ENCODE assay signal across 8 mouse cellular contexts in the genomic region with DNA sequence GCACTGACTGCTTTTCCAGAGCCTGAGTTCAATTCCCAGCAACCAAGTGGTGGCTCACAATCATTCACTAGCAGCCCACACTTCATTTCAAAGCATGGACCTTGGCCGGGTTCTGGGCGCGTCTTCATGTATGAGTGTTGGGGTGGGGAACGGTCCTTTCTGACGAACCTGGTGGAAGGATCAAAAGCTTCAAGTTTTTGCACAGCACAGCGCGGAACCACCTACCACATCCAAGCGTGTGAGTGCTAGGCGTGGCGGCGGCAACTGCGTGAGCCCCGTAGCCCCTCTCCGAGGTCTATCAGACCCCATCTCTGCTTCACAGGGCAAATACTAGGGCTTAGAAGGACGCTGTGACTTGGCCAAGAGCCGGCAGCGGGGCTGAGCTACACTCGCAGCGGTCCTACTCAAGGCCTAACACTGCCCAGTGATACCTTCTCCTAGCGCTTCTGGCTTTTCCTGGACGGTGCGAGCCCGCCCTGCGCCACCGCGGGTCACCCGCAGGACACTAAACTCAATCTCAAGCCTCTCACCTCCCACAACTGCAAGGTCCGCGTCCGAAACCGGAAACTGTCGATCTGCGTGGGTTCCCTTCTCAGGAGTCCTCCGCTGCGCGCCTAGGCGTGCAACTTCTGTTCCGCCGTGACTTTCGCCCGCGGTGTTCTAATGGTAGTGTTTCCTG. TPM values are rescaled to one million over a fixed set of nuclear protein-coding genes. Genes with fewer than 3 reads are reported as not detected.
A peak's percentile ranks its signal among the peaks of the same experiment; 100 is the strongest.
DNase-seq lines count a peak whose midpoint lies in the region; ATAC-seq and TF ChIP-seq lines count a peak whose summit lies in the region.

No protein-coding gene starts in this region.

- no peaks in the 10 kb centered on the region for H3K4me1 ChIP-seq in ES-Bruce4 (ENCODE audit: control insufficient read depth, insufficient read depth, low read length)
- H3K4me1 ChIP-seq in forebrain, embryonic 12.5 days, result peaks cover 9% of the 10 kb centered on the region
- H3K4me1 ChIP-seq in heart, postnatal 0 days (ENCODE audit: control insufficient read depth, insufficient read depth), result peaks cover 14% of the 10 kb centered on the region
- H3K4me1 ChIP-seq in liver, embryonic 15.5 days (replicated peaks), result peaks cover 23% of the 10 kb centered on the region
- H3K4me1 ChIP-seq in neural tube, embryonic 11.5 days (ENCODE audit: control insufficient read depth, insufficient read depth, low read length), result no peaks in the 10 kb centered on the region
- H3K4me1 ChIP-seq in stomach, embryonic 16.5 days (ENCODE audit: control insufficient read depth, insufficient read depth, low read length), result peaks cover 4% of the 10 kb centered on the region; the same call in 1 of the 2 replicates

- under 1% methylated on average over 42 of the region's 42 CpGs for WGBS in forebrain, embryonic 12.5 days
- WGBS in heart, postnatal 0 days, result under 1% methylated on average over 42 of the region's 42 CpGs
- under 1% methylated on average over 42 of the region's 42 CpGs for WGBS in liver, embryonic 15.5 days (ENCODE audit: insufficient replicate concordance)
- under 1% methylated on average over 42 of the region's 42 CpGs for WGBS in neural tube, embryonic 11.5 days
- WGBS in stomach, embryonic 16.5 days, result under 1% methylated on average over 42 of the region's 42 CpGs

- H3K27me3 ChIP-seq in ES-Bruce4 (ENCODE audit: control insufficient read depth, insufficient read depth, low read length, poor library complexity, severe bottlenecking), result no peaks in the 10 kb centered on the region
- H3K27me3 ChIP-seq in forebrain, embryonic 12.5 days, result no peaks in the 10 kb centered on the region
- no peaks in the 10 kb centered on the region for H3K27me3 ChIP-seq in heart, postnatal 0 days (ENCODE audit: control insufficient read depth, insufficient read depth, low read length)
- no peaks in the 10 kb centered on the region for H3K27me3 ChIP-seq in liver, embryonic 15.5 days
- no peaks in the 10 kb centered on the region for H3K27me3 ChIP-seq in neural tube, embryonic 11.5 days (ENCODE audit: control insufficient read depth, insufficient read depth, low read length)
- no peaks in the 10 kb centered on the region for H3K27me3 ChIP-seq in stomach, embryonic 16.5 days (ENCODE audit: control insufficient read depth, insufficient read depth, low read length)

- H3K4me3 ChIP-seq in ES-Bruce4 (ENCODE audit: low read depth, low read length), result peak overlapping the region; percentile 78
- peak overlapping the region; percentile 73 for H3K4me3 ChIP-seq in forebrain, embryonic 12.5 days (replicated peaks)
- peak overlapping the region; percentile 83 for H3K4me3 ChIP-seq in heart, postnatal 0 days (ENCODE audit: low read depth, low read length)
- H3K4me3 ChIP-seq in liver, embryonic 15.5 days (replicated peaks), result peak overlapping the region; percentile 80
- peak overlapping the region; percentile 77 for H3K4me3 ChIP-seq in neural tube, embryonic 11.5 days (ENCODE audit: low read depth, low read length)
- peak overlapping the region; percentile 71 for H3K4me3 ChIP-seq in stomach, embryonic 16.5 days (replicated peaks; ENCODE audit: low read length)

- no peak overlapping the region for H3K27ac ChIP-seq in ES-Bruce4 (ENCODE audit: insufficient read depth, low read length)
- peak overlapping the region; percentile 76 for H3K27ac ChIP-seq in forebrain, embryonic 12.5 days
- peak overlapping the region; percentile 97 for H3K27ac ChIP-seq in heart, postnatal 0 days (ENCODE audit: low read depth)
- peak overlapping the region; percentile 87 for H3K27ac ChIP-seq in liver, embryonic 15.5 days (replicated peaks)
- peak overlapping the region; percentile 58 for H3K27ac ChIP-seq in neural tube, embryonic 11.5 days (ENCODE audit: low read depth, low read length)
- peak overlapping the region; percentile 85 for H3K27ac ChIP-seq in stomach, embryonic 16.5 days (ENCODE audit: low read length)

- H3K9ac ChIP-seq in ES-Bruce4 (ENCODE audit: low read depth, poor library complexity, severe bottlenecking), result peak overlapping the region; percentile 80
- peak overlapping the region; percentile 86 for H3K9ac ChIP-seq in forebrain, embryonic 12.5 days
- peak overlapping the region; percentile 94 for H3K9ac ChIP-seq in heart, postnatal 0 days (replicated peaks; ENCODE audit: low read depth, low read length)
- H3K9ac ChIP-seq in liver, embryonic 15.5 days, result peak overlapping the region; percentile 91
- H3K9ac ChIP-seq in neural tube, embryonic 11.5 days (ENCODE audit: low read length), result peak overlapping the region; percentile 95
- H3K9ac ChIP-seq in stomach, embryonic 16.5 days (ENCODE audit: low read length), result peak overlapping the region; percentile 86

- peak; percentile 86 for ATAC-seq in forebrain, embryonic 12.5 days (ENCODE audit: low FRiP score)
- peak; percentile 83 for ATAC-seq in heart, postnatal 0 days (ENCODE audit: insufficient read depth, low read depth)
- ATAC-seq in liver, embryonic 15.5 days (ENCODE audit: insufficient read depth), result peak; percentile 82
- ATAC-seq in neural tube, embryonic 11.5 days (ENCODE audit: insufficient read depth, low FRiP score, low TSS enrichment), result peak; percentile 83
- ATAC-seq in stomach, embryonic 16.5 days (ENCODE audit: insufficient read depth, low FRiP score), result peak; percentile 87

- TF ChIP-seq POLR2A in ES-Bruce4 (IDR thresholded peaks at IDR 0.05; ENCODE audit: insufficient read depth, low read length), result peak; percentile 94

- H3K36me3 ChIP-seq in ES-Bruce4 (ENCODE audit: control insufficient read depth, insufficient read depth, low read length, poor library complexity, severe bottlenecking), result peaks cover 3% of the 10 kb centered on the region; the same call in 1 of the 2 replicates
- H3K36me3 ChIP-seq in forebrain, embryonic 12.5 days (replicated peaks), result 0 out of 2 replicates have a peak, but pooled peaks cover 6% of the 10 kb centered on the region
- H3K36me3 ChIP-seq in heart, postnatal 0 days (replicated peaks; ENCODE audit: control insufficient read depth, insufficient read depth, low read length), result peaks cover 42% of the 10 kb centered on the region
- H3K36me3 ChIP-seq in liver, embryonic 15.5 days (replicated peaks), result peaks cover 13% of the 10 kb centered on the region; the same call in 1 of the 2 replicates
- no peaks in the 10 kb centered on the region for H3K36me3 ChIP-seq in neural tube, embryonic 11.5 days (ENCODE audit: control insufficient read depth, insufficient read depth, low read length)
- H3K36me3 ChIP-seq in stomach, embryonic 16.5 days (ENCODE audit: control insufficient read depth, insufficient read depth, low read length), result no peaks in the 10 kb centered on the region

- no peak for TF ChIP-seq CTCF in ES-Bruce4 (IDR thresholded peaks at IDR 0.05; ENCODE audit: low read depth, low read length)
- no peak; the same call in 1 of the 2 replicates for TF ChIP-seq CTCF in heart, postnatal 0 days (IDR thresholded peaks at IDR 0.05; ENCODE audit: low read depth)

- no peaks in the 10 kb centered on the region for H3K9me3 ChIP-seq in ES-Bruce4 (replicated peaks; ENCODE audit: control insufficient read depth, insufficient read depth, low read length, poor library complexity, severe bottlenecking)
- H3K9me3 ChIP-seq in forebrain, embryonic 12.5 days, result no peaks in the 10 kb centered on the region
- H3K9me3 ChIP-seq in heart, postnatal 0 days (replicated peaks; ENCODE audit: control insufficient read depth, low read length), result no peaks in the 10 kb centered on the region
- no peaks in the 10 kb centered on the region for H3K9me3 ChIP-seq in liver, embryonic 15.5 days (replicated peaks)
- H3K9me3 ChIP-seq in neural tube, embryonic 11.5 days (ENCODE audit: control insufficient read depth, low read length), result no peaks in the 10 kb centered on the region
- H3K9me3 ChIP-seq in stomach, embryonic 16.5 days (replicated peaks; ENCODE audit: control insufficient read depth, low read length), result no peaks in the 10 kb centered on the region

- peak overlapping the region; percentile 81 for H3K4me2 ChIP-seq in forebrain, embryonic 12.5 days
- H3K4me2 ChIP-seq in heart, postnatal 0 days (ENCODE audit: low read depth, low read length), result peak overlapping the region; percentile 82
- H3K4me2 ChIP-seq in liver, embryonic 15.5 days, result peak overlapping the region; percentile 81
- peak overlapping the region; percentile 78 for H3K4me2 ChIP-seq in neural tube, embryonic 11.5 days (ENCODE audit: low read depth)
- H3K4me2 ChIP-seq in stomach, embryonic 16.5 days (ENCODE audit: low read depth, low read length), result peak overlapping the region; percentile 83

- no peak for TF ChIP-seq EP300 in ES-Bruce4 (IDR thresholded peaks at IDR 0.05; ENCODE audit: insufficient read depth, low read depth, low read length)
- TF ChIP-seq EP300 in heart, postnatal 0 days (IDR thresholded peaks at IDR 0.05; ENCODE audit: low read depth), result no peak

- peak; percentile 87 for DNase-seq in c-Kit-positive CD71-positive TER-119-positive erythroid progenitor cells, embryonic 14.5 days (ENCODE audit: low spot score)
- peak; percentile 89 for DNase-seq in heart, postnatal 0 days (ENCODE audit: low spot score)
- DNase-seq in kidney, postnatal 36 days, result peak; percentile 88 to 93
- DNase-seq in neural tube, embryonic 11.5 days (ENCODE audit: low spot score), result peak; percentile 90

RNA-seq across cellular contexts. Expression of a gene that starts 0.5 kb away (rescaled TPM):
- 23.8 and 27.1 TPM in 2 replicates for polyA plus RNA-seq in ES-Bruce4 (2011; ENCODE audit: insufficient read depth, insufficient read length, low read depth, missing spikeins)
- polyA plus RNA-seq in forebrain, embryonic 12.5 days (2016; fragmentation: Nextera tagmentation; extraction: Ambion mirVana), result 12.8 and 15.2 TPM in 2 replicates
- total RNA-seq in heart, postnatal 0 days (2014; rRNA removed; ENCODE audit: low replicate concordance), result 12.9 and 32.7 TPM in 2 replicates
- 20.5 and 24.9 TPM in 2 replicates for polyA plus RNA-seq in heart, postnatal 0 days (2015; fragmentation: Nextera tagmentation; extraction: Ambion mirVana)
- 12.6 and 12.8 TPM in 2 replicates for polyA plus RNA-seq in liver, embryonic 15.5 days (2015; fragmentation: Nextera tagmentation; extraction: Ambion mirVana)
- 15.8 and 16.0 TPM in 2 replicates for polyA plus RNA-seq in neural tube, embryonic 11.5 days (2014; fragmentation: Nextera tagmentation; extraction: Ambion mirVana)
- 14.9 and 18.5 TPM in 2 replicates for polyA plus RNA-seq in stomach, embryonic 16.5 days (2015; fragmentation: Nextera tagmentation; extraction: Ambion mirVana)

RNA-seq across cellular contexts. Expression of a gene that starts 35.6 kb away (rescaled TPM):
- 11.7 and 13.5 TPM in 2 replicates for polyA plus RNA-seq in ES-Bruce4 (2011; ENCODE audit: insufficient read depth, insufficient read length, low read depth, missing spikeins)
- 3.9 and 4.2 TPM in 2 replicates for polyA plus RNA-seq in forebrain, embryonic 12.5 days (2016; fragmentation: Nextera tagmentation; extraction: Ambion mirVana)
- 139 and 158 TPM in 2 replicates for total RNA-seq in heart, postnatal 0 days (2014; rRNA removed; ENCODE audit: low replicate concordance)
- 66.9 and 67.8 TPM in 2 replicates for polyA plus RNA-seq in heart, postnatal 0 days (2015; fragmentation: Nextera tagmentation; extraction: Ambion mirVana)
- polyA plus RNA-seq in liver, embryonic 15.5 days (2015; fragmentation: Nextera tagmentation; extraction: Ambion mirVana), result 2.9 and 3.4 TPM in 2 replicates
- 2.8 TPM in 2 replicates for polyA plus RNA-seq in neural tube, embryonic 11.5 days (2014; fragmentation: Nextera tagmentation; extraction: Ambion mirVana)
- 4.2 and 7.9 TPM in 2 replicates for polyA plus RNA-seq in stomach, embryonic 16.5 days (2015; fragmentation: Nextera tagmentation; extraction: Ambion mirVana)
